Mouse (Mus musculus): Measurements from ENCODE around the gene Eya2.

DNA sequence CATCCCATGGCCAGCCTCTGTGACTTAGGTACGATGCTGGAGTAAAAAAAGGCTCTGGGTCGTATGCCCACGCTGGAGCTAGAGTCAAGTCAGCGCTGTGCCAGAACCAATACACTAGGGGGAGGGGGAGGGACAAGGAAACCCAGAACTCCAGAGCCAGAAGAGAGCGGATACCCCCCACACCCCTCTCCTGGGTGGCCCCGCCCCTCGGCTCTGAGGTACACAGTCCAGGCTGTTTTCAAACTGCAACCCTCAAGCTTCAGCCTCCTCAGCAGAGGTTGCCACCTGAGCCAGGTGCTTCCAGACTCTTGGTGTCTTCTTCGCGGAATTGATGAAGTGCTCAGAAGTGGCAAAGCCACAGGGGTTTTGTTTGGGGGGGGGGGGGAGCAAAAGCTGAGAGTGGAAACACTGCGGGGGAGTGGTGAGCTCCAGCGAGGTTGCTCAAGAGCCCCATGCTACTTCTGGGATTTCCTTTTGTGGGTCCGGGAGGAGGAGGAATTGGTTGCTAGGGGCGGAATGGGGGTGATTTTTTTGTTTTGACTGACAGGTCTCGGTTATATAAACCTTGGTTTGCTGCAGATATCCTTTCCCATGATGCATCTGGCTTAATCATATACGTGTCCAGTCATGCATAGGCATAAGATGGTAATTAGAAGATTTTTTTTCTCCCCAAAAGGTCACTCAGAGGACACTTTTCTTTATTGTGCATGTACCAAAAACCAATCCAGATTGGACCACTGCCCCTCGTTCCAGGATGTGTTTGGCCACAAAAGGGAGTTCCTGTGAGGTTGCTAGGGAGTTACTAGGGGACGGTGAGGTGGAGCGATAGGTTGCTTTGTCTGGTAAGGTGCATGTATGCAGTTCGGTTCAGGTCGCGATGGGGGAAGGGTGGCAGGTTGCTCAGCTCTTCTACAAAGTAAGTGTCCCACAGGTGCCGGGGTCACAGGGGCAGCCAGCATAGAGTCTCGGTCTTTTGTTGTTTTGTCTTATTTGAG, 122.6 kb downstream of the Eya2 start:
- TF ChIP-seq POLR2A (IDR thresholded peaks at IDR 0.05; ENCODE audit: low read depth, low read length) (no peak), CTCF (IDR thresholded peaks at IDR 0.05; ENCODE audit: extremely low read depth, insufficient read depth, insufficient read length, insufficient replicate concordance) (no peak)
